ENCODE assay signal across 12 mouse cellular contexts in the genomic region with DNA sequence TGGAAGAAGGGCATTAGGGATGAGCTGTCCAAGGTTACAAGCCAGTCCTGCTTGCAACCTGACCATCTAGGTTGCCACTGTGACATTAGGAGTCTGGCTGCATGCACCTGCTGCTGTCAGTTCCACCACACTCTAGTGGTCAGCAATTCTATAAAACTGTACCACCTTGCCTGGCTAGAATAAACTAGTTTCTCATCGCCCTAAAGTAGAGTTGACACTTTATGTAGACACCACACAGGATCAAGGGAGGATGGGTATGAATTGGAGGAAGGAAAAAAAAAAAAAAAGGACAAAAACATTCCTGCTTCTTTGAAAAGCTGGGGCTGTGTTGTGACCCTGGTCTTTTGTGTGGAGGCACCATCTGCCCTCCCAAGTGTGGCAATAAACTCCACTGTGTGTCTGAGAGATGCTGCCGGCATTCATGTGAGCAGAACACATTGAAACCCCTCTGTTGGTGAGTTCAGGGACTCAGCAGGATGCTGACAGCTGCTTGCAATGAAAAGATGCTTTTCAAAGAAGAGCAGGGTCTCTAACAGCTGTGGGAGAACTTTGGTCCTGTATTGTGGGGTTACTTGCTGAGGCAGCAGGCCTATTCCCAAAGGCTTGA. TPM values are rescaled to one million over a fixed set of nuclear protein-coding genes. Genes with fewer than 3 reads are reported as not detected.
DNase-seq lines count a peak whose midpoint lies in the region; ATAC-seq lines count a peak whose summit lies in the region.
"Had no signal": no experiment of that assay in that cellular context is flagged by ENCODE, and none has a peak within 500 bp of the region (broad histone marks: within the 10 kb centered on the region; RNA-seq: fewer than 3 reads in every experiment).

No protein-coding gene starts in this region.

- no peak for DNase-seq in liver, embryonic 11.5 days (ENCODE audit: low spot score)
- no peak for DNase-seq in liver
- DNase-seq in embryonic facial prominence, embryonic 11.5 days (ENCODE audit: low spot score) = peak; percentile 5
- DNase-seq in mesoderm, embryonic 11.5 days (ENCODE audit: low read depth, low spot score) = peak; percentile 73
- DNase-seq in retina, postnatal 1 day = peak; percentile 43
- no peak for DNase-seq in left cerebral cortex, postnatal 10 days (ENCODE audit: extremely low spot score in 1 of 2, low spot score in 2 of 2)
- DNase-seq in lung, postnatal 4 days = no peak
- no peak for DNase-seq in kidney, adult 18-20 months
- DNase-seq: cerebellum, adult 9-10 months; thymus, adult 2 months had no signal

- H3K9me3 ChIP-seq in liver, embryonic 11.5 days (ENCODE audit: control insufficient read depth, low read length) = no peaks in the 10 kb centered on the region
- H3K9me3 ChIP-seq in embryonic facial prominence, embryonic 11.5 days (replicated peaks; ENCODE audit: control insufficient read depth, low read length) = no peaks in the 10 kb centered on the region
- H3K9me3 ChIP-seq: kidney, embryonic 15.5 days; limb, embryonic 15.5 days had no signal

- 83% methylated on average over 2 of the region's 2 CpGs for WGBS in liver, embryonic 11.5 days
- 59% methylated on average over 2 of the region's 2 CpGs for WGBS in embryonic facial prominence, embryonic 11.5 days

- ATAC-seq in liver, embryonic 11.5 days (replicated peaks; ENCODE audit: low FRiP score) = no peak
- ATAC-seq in embryonic facial prominence, embryonic 11.5 days (replicated peaks; ENCODE audit: insufficient number of reproducible peaks, low FRiP score, low TSS enrichment, low read depth) = no peak; the same call in 1 of the 2 replicates

- no peaks in the 10 kb centered on the region for H3K36me3 ChIP-seq in liver, embryonic 11.5 days (ENCODE audit: control insufficient read depth, insufficient read depth, low read length)
- no peaks in the 10 kb centered on the region for H3K36me3 ChIP-seq in embryonic facial prominence, embryonic 11.5 days (replicated peaks; ENCODE audit: control insufficient read depth, insufficient read depth, low read depth, low read length)
- H3K36me3 ChIP-seq: kidney, embryonic 15.5 days; limb, embryonic 15.5 days had no signal

- H3K27ac ChIP-seq in liver, embryonic 11.5 days (ENCODE audit: low read depth, low read length) = 0 out of 2 replicates have a peak overlapping the region, but pooled peaks have one; percentile 19
- H3K27ac ChIP-seq in embryonic facial prominence, embryonic 11.5 days (replicated peaks; ENCODE audit: low read depth, low read length) = no peak overlapping the region
- H3K27ac ChIP-seq: kidney, embryonic 15.5 days; limb, embryonic 15.5 days had no signal

- H3K4me3 ChIP-seq in liver, embryonic 11.5 days (ENCODE audit: low read depth, low read length) = no peak overlapping the region
- H3K4me3 ChIP-seq in embryonic facial prominence, embryonic 11.5 days (ENCODE audit: low read depth, low read length) = no peak overlapping the region
- H3K4me3 ChIP-seq: kidney, embryonic 15.5 days; limb, embryonic 15.5 days had no signal

- H3K9ac ChIP-seq in liver, embryonic 11.5 days (ENCODE audit: low read depth, low read length) = no peak overlapping the region
- H3K9ac ChIP-seq in embryonic facial prominence, embryonic 11.5 days (replicated peaks; ENCODE audit: low read length) = no peak overlapping the region
- H3K9ac ChIP-seq: kidney, embryonic 15.5 days; limb, embryonic 15.5 days had no signal

- no peaks in the 10 kb centered on the region for H3K27me3 ChIP-seq in liver, embryonic 11.5 days (replicated peaks; ENCODE audit: control insufficient read depth, insufficient read depth, low read length)
- no peaks in the 10 kb centered on the region for H3K27me3 ChIP-seq in embryonic facial prominence, embryonic 11.5 days (ENCODE audit: control insufficient read depth, insufficient read depth, low read length)
- H3K27me3 ChIP-seq: kidney, embryonic 15.5 days; limb, embryonic 15.5 days had no signal

- no peak overlapping the region for H3K4me2 ChIP-seq in liver, embryonic 11.5 days
- no peak overlapping the region for H3K4me2 ChIP-seq in embryonic facial prominence, embryonic 11.5 days (ENCODE audit: low read depth, low read length)
- H3K4me2 ChIP-seq: kidney, embryonic 15.5 days; limb, embryonic 15.5 days had no signal

- intact Hi-C loops in left cerebral cortex, postnatal 10 days (cut with DNase I) = no loop called here

- peaks cover 4% of the 10 kb centered on the region; the same call in 1 of the 2 replicates for H3K4me1 ChIP-seq in liver, embryonic 11.5 days (replicated peaks; ENCODE audit: control insufficient read depth, insufficient read depth, low read length)
- H3K4me1 ChIP-seq in embryonic facial prominence, embryonic 11.5 days (ENCODE audit: control insufficient read depth, insufficient read depth, low read length) = no peaks in the 10 kb centered on the region
- H3K4me1 ChIP-seq: kidney, embryonic 15.5 days; limb, embryonic 15.5 days had no signal

RNA-seq across cellular contexts. Expression of gene Mkrn1, which starts 14.7 kb away (rescaled TPM):
- polyA plus RNA-seq in liver, embryonic 11.5 days (2014; fragmentation: Nextera tagmentation; extraction: Ambion mirVana) = 50.8 and 53.5 TPM in 2 replicates
- 55.7 and 59.7 TPM in 2 replicates for polyA plus RNA-seq in embryonic facial prominence, embryonic 11.5 days (2014; fragmentation: Nextera tagmentation; extraction: Ambion mirVana)
- 100 to 1,000 TPM; 174 to 180 TPM for total RNA-seq in left cerebral cortex, postnatal 10 days (2021)

RNA-seq across cellular contexts. Expression of gene Rab19, which starts 54.0 kb away (rescaled TPM):
- polyA plus RNA-seq in liver, embryonic 11.5 days (2014; fragmentation: Nextera tagmentation; extraction: Ambion mirVana) = 0.27 and 0.64 TPM in 2 replicates
- 0.78 and 1.1 TPM in 2 replicates for polyA plus RNA-seq in embryonic facial prominence, embryonic 11.5 days (2014; fragmentation: Nextera tagmentation; extraction: Ambion mirVana)
- not detected for total RNA-seq in left cerebral cortex, postnatal 10 days (2021)

RNA-seq across cellular contexts. Expression of gene Slc37a3, which starts 57.5 kb away (rescaled TPM):
- 14.8 and 16.2 TPM in 2 replicates for polyA plus RNA-seq in liver, embryonic 11.5 days (2014; fragmentation: Nextera tagmentation; extraction: Ambion mirVana)
- 44.2 and 47.7 TPM in 2 replicates for polyA plus RNA-seq in embryonic facial prominence, embryonic 11.5 days (2014; fragmentation: Nextera tagmentation; extraction: Ambion mirVana)
- 10 to 100 TPM; 71.4 to 86.2 TPM for total RNA-seq in left cerebral cortex, postnatal 10 days (2021)

Comparison
In these comparisons a context has a peak if more than half of its experiments do, and no peak if none do; other contexts are left out.
1. DNase-seq: peak in embryonic facial prominence, embryonic 11.5 days (single experiment), mesoderm, embryonic 11.5 days (single experiment) and retina, postnatal 1 day (single experiment); none in liver, embryonic 11.5 days (single experiment), liver (single experiment), left cerebral cortex, postnatal 10 days (0 of 2), lung, postnatal 4 days (0 of 2) and kidney, adult 18-20 months (single experiment).